Mouse (Mus musculus) embryonic facial prominence, embryonic 10.5 days (tissue): ENCODE measurements around the gene Zic2. TPM values are rescaled to one million over a fixed set of nuclear protein-coding genes. Genes with fewer than 3 reads are reported as not detected.

ENCODE experiments used
- DNase-seq: peaks from one replicate; pipeline ENCODE4 v3.0.0-alpha.2; 2017; ENCODE audit warnings: low spot score
- H3K27ac ChIP-seq: fragments of 300-500 bp; sonication (generic); replicated peaks from 2 replicates; pipeline ENCODE4 v1.5.1; 2016; ENCODE audit warnings: mild to moderate bottlenecking
- H3K27me3 ChIP-seq: fragments of 300-500 bp; sonication (generic); replicated peaks from 2 replicates; pipeline ENCODE4 v1.6.1; 2016; ENCODE audit warnings: low read depth, mild to moderate bottlenecking; ENCODE audit not compliant: poor library complexity, severe bottlenecking
- H3K36me3 ChIP-seq: fragments of 300-500 bp; sonication (generic); replicated peaks from 2 replicates; pipeline ENCODE4 v1.6.1; 2016; ENCODE audit warnings: mild to moderate bottlenecking, moderate library complexity
- H3K4me1 ChIP-seq: fragments of 300-500 bp; sonication (generic); 2 replicates; pipeline ENCODE4 v1.6.1; 2016
- H3K4me3 ChIP-seq: fragments of 300-500 bp; sonication (generic); 2 replicates; pipeline ENCODE4 v1.5.1; 2016; ENCODE audit warnings: mild to moderate bottlenecking, moderate library complexity
- H3K9me3 ChIP-seq: fragments of 300-500 bp; sonication (generic); 2 replicates; pipeline ENCODE4 v1.6.1; 2016; ENCODE audit warnings: mild to moderate bottlenecking
- WGBS: fragments of 180-500 bp; shearing (Covaris S2); methylation state at CpG from one replicate; pipeline ENCODE4 v1.1.7; 2016; 5-methylcytosine and 5-hydroxymethylcytosine counted together
- polyA plus RNA-seq: library from polyadenylated mRNA; unstranded; fragments of >200 nt; fragmentation: Nextera tagmentation; extraction: Ambion mirVana; gene quantifications from 2 replicates; pipeline ENCODE4 v1.2.1, GENCODE M21; 2016

Zic2 gene
- polyA plus RNA-seq, 1 experiment from 2014 or later: 2.2 TPM

- no peak for DNase-seq
- WGBS: 72% methylated on average over 1 of the region's 1 CpGs
- H3K27ac ChIP-seq: no peak overlapping the region
- peaks cover 75% of the 10 kb centered on the region for H3K27me3 ChIP-seq
- peaks cover 9% of the 10 kb centered on the region for H3K4me1 ChIP-seq
- H3K4me3 ChIP-seq: no peak overlapping the region
- H3K36me3 ChIP-seq: no peaks in the 10 kb centered on the region
- H3K9me3 ChIP-seq: no peaks in the 10 kb centered on the region
Observed at GRCm38 (mm10) chr14:122492015-122492414, 16.8 kb downstream of the Zic2 start.

GRCm38 (mm10) chr14:122509058-122509457, 33.8 kb downstream of the Zic2 start:
- Histone ChIP-seq H3K9me3 (no peaks in the 10 kb centered on the region), H3K4me1 (no peaks in the 10 kb centered on the region), H3K36me3 (no peaks in the 10 kb centered on the region), H3K27ac (no peak overlapping the region), H3K27me3 (0 out of 2 replicates have a peak, but pooled peaks cover 4% of the 10 kb centered on the region), H3K4me3 (no peak overlapping the region)
- DNase-seq: no peak
- 39% methylated on average over 2 of the region's 2 CpGs for WGBS

DNA sequence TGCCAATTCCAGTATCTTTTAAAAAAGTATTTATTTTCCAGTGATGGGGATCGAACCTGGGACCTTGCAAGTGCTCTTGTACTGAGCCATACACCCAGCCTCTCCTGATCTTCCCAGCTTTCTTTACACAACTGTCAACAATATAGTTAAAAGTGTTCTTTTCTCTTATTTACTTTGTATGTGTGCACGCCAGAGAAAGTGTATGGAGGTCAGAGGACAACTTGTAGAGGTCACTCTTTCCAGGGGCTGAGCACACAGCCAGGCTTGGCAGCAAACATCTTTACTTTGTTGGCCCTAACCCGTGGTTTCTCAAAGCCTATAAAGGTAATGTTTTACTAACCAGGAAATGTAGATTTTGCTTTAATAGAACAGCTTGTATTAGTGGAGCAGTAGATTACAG, 36.3 kb downstream of the Zic2 start:
- no peaks in the 10 kb centered on the region for H3K9me3 ChIP-seq
- 64% methylated on average over 3 of the region's 3 CpGs for WGBS
- no peak for DNase-seq

GRCm38 (mm10) chr14:122513511-122514036, 38.3 kb downstream of the Zic2 start:
- Histone ChIP-seq H3K27ac (no peak overlapping the region), H3K36me3 (no peaks in the 10 kb centered on the region), H3K4me1 (no peaks in the 10 kb centered on the region), H3K9me3 (no peaks in the 10 kb centered on the region), H3K27me3 (0 out of 2 replicates have a peak, but pooled peaks cover 4% of the 10 kb centered on the region), H3K4me3 (no peak overlapping the region)
- 79% methylated on average over 1 of the region's 1 CpGs for WGBS
- no peak for DNase-seq

More for the DNA sequence above, 36.3 kb downstream of the Zic2 start:
- no peaks in the 10 kb centered on the region for H3K4me1 ChIP-seq
- H3K27ac ChIP-seq: no peak overlapping the region
- H3K4me3 ChIP-seq: no peak overlapping the region
- H3K36me3 ChIP-seq: no peaks in the 10 kb centered on the region
- 0 out of 2 replicates have a peak, but pooled peaks cover 4% of the 10 kb centered on the region for H3K27me3 ChIP-seq

DNA sequence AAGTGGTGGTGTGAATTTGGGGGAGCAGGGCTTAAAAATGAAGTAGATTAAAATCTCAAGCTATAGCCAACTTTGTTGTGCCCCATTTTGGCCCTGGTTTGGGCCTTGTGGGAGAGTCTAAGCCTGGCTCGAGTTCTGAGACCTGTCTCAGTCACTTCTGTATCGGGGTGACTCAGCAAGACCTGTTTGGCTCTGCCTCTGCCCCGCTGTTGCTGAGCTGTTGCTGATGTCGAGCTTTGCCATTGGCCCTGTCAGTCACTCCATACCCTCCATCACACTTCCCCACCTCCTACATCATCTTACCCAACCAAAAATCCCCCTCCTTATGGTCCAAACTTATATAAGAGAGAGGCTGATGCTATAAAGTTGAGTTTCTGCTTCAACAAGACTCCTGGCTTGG, 53.2 kb downstream of the Zic2 start:
- Histone ChIP-seq H3K27me3 (no peaks in the 10 kb centered on the region), H3K9me3 (no peaks in the 10 kb centered on the region), H3K4me3 (no peak overlapping the region), H3K36me3 (no peaks in the 10 kb centered on the region), H3K27ac (no peak overlapping the region), H3K4me1 (peaks cover 1% of the 10 kb centered on the region; the same call in 1 of the 2 replicates)
- DNase-seq: no peak
- 81% methylated on average over 4 of the region's 4 CpGs for WGBS

Other genes starting within 250 kb of the Zic2 start
- gene Gm5089, start 24.3 kb upstream of the Zic2 start, polyA plus RNA-seq: 0.50 and 0.56 TPM in 2 replicates
- 6.2 and 6.9 TPM in 2 replicates for gene Zic5, start 9.8 kb upstream of the Zic2 start, polyA plus RNA-seq
- 0.31 TPM in 1 of 2 replicates, not detected in the other for gene Gm10837, start 15.2 kb downstream of the Zic2 start, polyA plus RNA-seq
- gene Pcca, start 58.9 kb downstream of the Zic2 start, polyA plus RNA-seq: 29.1 and 32.8 TPM in 2 replicates